Mouse (Mus musculus) hindbrain, embryonic 11.5 days (tissue): ENCODE measurements around the gene Gm20708. TPM values are rescaled to one million over a fixed set of nuclear protein-coding genes. Genes with fewer than 3 reads are reported as not detected.

Experiments
- ATAC-seq: fragments of 200-750 bp; cut with Nextera tagmentation; 2 replicates; pipeline ENCODE4 v1.8.0; 2017; ENCODE audit warnings: mild to moderate bottlenecking, moderate TSS enrichment, moderate library complexity; ENCODE audit not compliant: low FRiP score
- DNase-seq: peaks from one replicate; pipeline ENCODE4 v3.0.0-alpha.2; 2015; ENCODE audit warnings: low spot score
- H3K27ac ChIP-seq: fragments of 300-500 bp; sonication (generic); 2 replicates; pipeline ENCODE4 v1.5.1; 2014; ENCODE audit warnings: mild to moderate bottlenecking, low read depth, low read length
- H3K27me3 ChIP-seq: fragments of 300-500 bp; sonication (generic); 2 replicates; pipeline ENCODE4 v1.6.1; 2014; ENCODE audit warnings: mild to moderate bottlenecking, low read length, moderate library complexity, mixed read lengths; ENCODE audit not compliant: control insufficient read depth, insufficient read depth
- H3K36me3 ChIP-seq: fragments of 300-500 bp; sonication (generic); 2 replicates; pipeline ENCODE4 v1.6.1; 2014; ENCODE audit warnings: mild to moderate bottlenecking, low read length, moderate library complexity, mixed read lengths; ENCODE audit not compliant: control insufficient read depth, insufficient read depth
- H3K4me1 ChIP-seq: fragments of 300-500 bp; sonication (generic); replicated peaks from 2 replicates; pipeline ENCODE4 v1.6.1; 2014; ENCODE audit warnings: low read length, mixed read lengths; ENCODE audit not compliant: control insufficient read depth, insufficient read depth
- H3K4me2 ChIP-seq: fragments of 300-500 bp; sonication (generic); replicated peaks from 2 replicates; pipeline ENCODE4 v1.6.1; 2014; ENCODE audit warnings: mild to moderate bottlenecking, low read depth, low read length
- H3K4me3 ChIP-seq: fragments of 300-500 bp; sonication (generic); 2 replicates; pipeline ENCODE4 v1.5.1; 2014; ENCODE audit warnings: low read depth, low read length
- H3K9ac ChIP-seq: fragments of 300-500 bp; sonication (generic); 2 replicates; pipeline ENCODE4 v1.6.1; 2014; ENCODE audit warnings: low read depth, low read length
- H3K9me3 ChIP-seq: fragments of 300-500 bp; sonication (generic); 2 replicates; pipeline ENCODE4 v1.6.1; 2016; ENCODE audit warnings: low read length; ENCODE audit not compliant: control insufficient read depth
- WGBS: fragments of 180-500 bp; shearing (Covaris S2); extraction: QIAGEN DNeasy Blood & Tissue Kit; methylation state at CpG from one replicate; pipeline ENCODE4 v1.1.7; 2014; 5-methylcytosine and 5-hydroxymethylcytosine counted together
- polyA plus RNA-seq: library from polyadenylated mRNA; unstranded; fragments of >200 nt; fragmentation: Nextera tagmentation; extraction: Ambion mirVana; gene quantifications from 2 replicates; pipeline ENCODE4 v1.2.1, GENCODE M21; 2014

Gm20708 gene
- polyA plus RNA-seq, 1 experiment from 2014 or later = 0.83 TPM

- ATAC-seq = peak; percentile 36; the same call in 1 of the 2 replicates
- no peaks in the 10 kb centered on the region for H3K9me3 ChIP-seq
- peak overlapping the region; percentile 34 for H3K4me3 ChIP-seq
- no peaks in the 10 kb centered on the region for H3K36me3 ChIP-seq
- peak overlapping the region; percentile 78 for H3K27ac ChIP-seq
- H3K4me2 ChIP-seq = peak overlapping the region; percentile 75
- H3K27me3 ChIP-seq = peaks cover 37% of the 10 kb centered on the region
- H3K4me1 ChIP-seq = peaks cover 18% of the 10 kb centered on the region
- peak overlapping the region; percentile 68 for H3K9ac ChIP-seq
- WGBS = 5% methylated on average over 35 of the region's 38 CpGs
- peak; percentile 79 for DNase-seq
Observed at GRCm38 (mm10) chr11:117779434-117780198, 29.9 kb upstream of the Gm20708 start.

- DNase-seq (no peak), ATAC-seq (0 out of 2 replicates have a peak, but pooled peaks have one; percentile 15)
- no peaks in the 10 kb centered on the region for H3K9me3 ChIP-seq
- no peaks in the 10 kb centered on the region for H3K36me3 ChIP-seq
- H3K4me1 ChIP-seq = peaks cover 18% of the 10 kb centered on the region
- peak overlapping the region; percentile 78 for H3K27ac ChIP-seq
- H3K4me3 ChIP-seq = peak overlapping the region; percentile 34
- peak overlapping the region; percentile 75 for H3K4me2 ChIP-seq
- 1% methylated on average over 17 of the region's 17 CpGs for WGBS
- H3K9ac ChIP-seq = peak overlapping the region; percentile 68
- peaks cover 38% of the 10 kb centered on the region for H3K27me3 ChIP-seq
Observed at GRCm38 (mm10) chr11:117780199-117780515, 29.3 kb upstream of the Gm20708 start.

- 1% methylated on average over 19 of the region's 19 CpGs for WGBS
- ATAC-seq = peak; percentile 38; the same call in 1 of the 2 replicates
Observed at GRCm38 (mm10) chr11:117780582-117781111, 28.8 kb upstream of the Gm20708 start.

GRCm38 (mm10) chr11:117781199-117781821 lies 28.2 kb upstream of the Gm20708 start:
- Histone ChIP-seq H3K27ac (peak overlapping the region; percentile 47), H3K4me2 (peak overlapping the region; percentile 15; the same call in 1 of the 2 replicates), H3K4me1 (peaks cover 18% of the 10 kb centered on the region), H3K27me3 (peaks cover 38% of the 10 kb centered on the region), H3K4me3 (no peak overlapping the region; the same call in 1 of the 2 replicates), H3K9ac (no peak overlapping the region), H3K36me3 (no peaks in the 10 kb centered on the region), H3K9me3 (no peaks in the 10 kb centered on the region)
- ATAC-seq (no peak), DNase-seq (peak; percentile 32)
- 25% methylated on average over 18 of the region's 18 CpGs for WGBS

More at GRCm38 (mm10) chr11:117780582-117781111, 28.8 kb upstream of the Gm20708 start:
- Histone ChIP-seq H3K36me3 (no peaks in the 10 kb centered on the region), H3K27me3 (peaks cover 38% of the 10 kb centered on the region), H3K4me3 (peak overlapping the region; percentile 34), H3K4me2 (peak overlapping the region; percentile 75), H3K4me1 (peaks cover 18% of the 10 kb centered on the region), H3K27ac (no peak overlapping the region), H3K9ac (no peak overlapping the region), H3K9me3 (no peaks in the 10 kb centered on the region)
- DNase-seq = peak; percentile 72

GRCm38 (mm10) chr11:117781993-117782704 lies 27.3 kb upstream of the Gm20708 start, which contains the start of the genes Tmc8 and Tmc6:
Gene Tmc8 (plus strand): TSS chr11:117782076.
Gene Tmc6 (minus strand): TSS chr11:117782198.
- DNase-seq (no peak), ATAC-seq (no peak)
- H3K36me3 ChIP-seq = no peaks in the 10 kb centered on the region
- peak within 1 kb of the TSS; percentile 47 for H3K27ac ChIP-seq
- H3K27me3 ChIP-seq = peaks cover 38% of the 10 kb centered on the region
- peak within 1 kb of the TSS; percentile 44 for H3K4me2 ChIP-seq
- peak within 1 kb of the TSS; percentile 42; the same call in 1 of the 2 replicates for H3K9ac ChIP-seq
- no peaks in the 10 kb centered on the region for H3K9me3 ChIP-seq
- 44% methylated on average over 23 of the region's 24 CpGs for WGBS
- H3K4me3 ChIP-seq = peak within 1 kb of the TSS; percentile 28; the same call in 1 of the 2 replicates
- H3K4me1 ChIP-seq = peaks cover 18% of the 10 kb centered on the region

GRCm38 (mm10) chr11:117782705-117783034 lies 26.8 kb upstream of the Gm20708 start:
- no peak overlapping the region for H3K9ac ChIP-seq
- DNase-seq (no peak), ATAC-seq (no peak)
- H3K4me1 ChIP-seq = peaks cover 18% of the 10 kb centered on the region
- 51% methylated on average over 9 of the region's 9 CpGs for WGBS
- no peaks in the 10 kb centered on the region for H3K9me3 ChIP-seq
- no peak overlapping the region for H3K27ac ChIP-seq
- H3K27me3 ChIP-seq = peaks cover 38% of the 10 kb centered on the region
- H3K4me3 ChIP-seq = peak overlapping the region; percentile 28; the same call in 1 of the 2 replicates
- no peaks in the 10 kb centered on the region for H3K36me3 ChIP-seq
- peak overlapping the region; percentile 44 for H3K4me2 ChIP-seq

GRCm38 (mm10) chr11:117783089-117783488 lies 26.4 kb upstream of the Gm20708 start:
- Histone ChIP-seq H3K27me3 (peaks cover 38% of the 10 kb centered on the region), H3K36me3 (no peaks in the 10 kb centered on the region), H3K4me2 (peak overlapping the region; percentile 44), H3K4me3 (peak overlapping the region; percentile 28; the same call in 1 of the 2 replicates), H3K9ac (peak overlapping the region; percentile 42; the same call in 1 of the 2 replicates), H3K27ac (no peak overlapping the region), H3K9me3 (no peaks in the 10 kb centered on the region), H3K4me1 (peaks cover 18% of the 10 kb centered on the region)
- DNase-seq (peak; percentile 81), ATAC-seq (peak; percentile 17; the same call in 1 of the 2 replicates)
- WGBS = 5% methylated on average over 23 of the region's 31 CpGs

- no peak for ATAC-seq
- Histone ChIP-seq H3K9me3 (no peaks in the 10 kb centered on the region), H3K27ac (no peak overlapping the region), H3K4me1 (peaks cover 18% of the 10 kb centered on the region), H3K4me3 (no peak overlapping the region), H3K4me2 (peak overlapping the region; percentile 44), H3K36me3 (no peaks in the 10 kb centered on the region), H3K9ac (no peak overlapping the region), H3K27me3 (peaks cover 38% of the 10 kb centered on the region)
- DNase-seq = peak; percentile 20
- 31% methylated on average over 10 of the region's 10 CpGs for WGBS
Observed at GRCm38 (mm10) chr11:117783683-117784309, 25.7 kb upstream of the Gm20708 start.
